Mouse (Mus musculus): ENCODE data around the gene Abhd5. TPM values are rescaled to one million over a fixed set of nuclear protein-coding genes. Genes with fewer than 3 reads are reported as not detected.

Gene Abhd5
- polyA plus RNA-seq, 1 experiment from 2014 or later = 29.5 TPM

DNA sequence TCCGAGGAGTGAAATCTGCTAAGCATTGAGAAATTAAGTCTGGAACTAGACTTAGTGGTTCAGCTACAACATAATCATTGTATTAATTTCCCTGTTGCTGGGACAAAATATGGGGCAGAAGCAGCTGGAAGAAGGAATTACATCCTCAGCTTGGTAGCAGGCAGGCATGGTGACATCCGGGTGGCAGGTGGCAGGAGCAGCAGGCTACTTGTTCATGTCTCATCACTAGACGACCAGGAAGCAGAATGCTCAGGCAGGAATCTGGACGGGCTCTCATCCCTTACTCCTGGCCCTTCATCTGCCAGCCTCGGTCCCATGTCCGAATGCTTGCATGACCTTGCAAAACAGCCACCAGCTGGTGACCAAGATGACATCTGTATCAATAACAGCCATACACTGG is 30.6 kb downstream of the Abhd5 start:
- ATAC-seq (ENCODE audit: low FRiP score, low read depth) = no peak
- Histone ChIP-seq H3K4me2 (replicated peaks) (no peak overlapping the region), H3K27me3 (no peaks in the 10 kb centered on the region), H3K9me3 (no peaks in the 10 kb centered on the region), H3K4me1 (no peaks in the 10 kb centered on the region), H3K4me3 (no peak overlapping the region), H3K9ac (no peak overlapping the region), H3K27ac (no peak overlapping the region), H3K36me3 (peaks cover 28% of the 10 kb centered on the region)
- WGBS = 82% methylated on average over 6 of the region's 6 CpGs

GRCm38 (mm10) chr9:122386015-122386414 is 34.6 kb downstream of the Abhd5 start:
- Histone ChIP-seq H3K27me3 (no peaks in the 10 kb centered on the region), H3K9ac (no peak overlapping the region), H3K4me2 (replicated peaks) (no peak overlapping the region), H3K4me3 (no peak overlapping the region), H3K4me1 (no peaks in the 10 kb centered on the region), H3K9me3 (no peaks in the 10 kb centered on the region), H3K27ac (no peak overlapping the region), H3K36me3 (peaks cover 15% of the 10 kb centered on the region; the same call in 1 of the 2 replicates)
- no peak for ATAC-seq (ENCODE audit: low FRiP score, low read depth)
- 73% methylated on average over 3 of the region's 3 CpGs for WGBS

DNA sequence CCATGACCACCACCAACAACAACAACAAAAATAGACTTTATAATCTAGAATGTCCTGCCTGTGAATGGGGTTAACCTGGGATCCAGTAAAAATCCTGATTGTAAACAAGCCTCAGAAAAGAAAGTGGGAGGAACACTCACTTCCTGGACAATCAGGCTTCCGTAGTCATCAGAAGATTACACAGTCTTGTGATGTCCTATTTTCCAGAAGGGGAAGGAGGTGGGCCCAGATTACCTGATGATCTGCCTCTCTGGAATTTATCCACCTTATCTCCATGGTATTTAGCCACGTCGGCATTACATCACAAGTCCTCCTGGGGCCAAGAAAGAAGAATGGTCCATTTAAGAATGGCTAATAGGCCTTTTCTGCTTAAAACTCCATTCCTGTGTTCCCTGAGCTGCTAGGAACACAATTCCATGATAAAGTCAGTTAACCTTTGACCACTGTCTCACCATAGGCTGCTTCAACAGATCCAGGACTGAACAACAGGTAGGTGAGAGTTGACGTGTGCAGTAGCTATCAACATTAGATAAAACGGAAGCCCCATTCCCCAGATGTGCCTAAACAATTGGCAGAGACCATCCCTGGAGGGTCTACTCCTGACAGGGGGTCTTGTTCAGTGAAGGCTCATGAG is 38.0 kb downstream of the Abhd5 start:
- no peak for ATAC-seq (ENCODE audit: low FRiP score, low read depth)
- Histone ChIP-seq H3K4me2 (replicated peaks) (no peak overlapping the region), H3K27ac (no peak overlapping the region), H3K9me3 (0 out of 2 replicates have a peak, but pooled peaks cover 3% of the 10 kb centered on the region), H3K4me3 (no peak overlapping the region), H3K27me3 (no peaks in the 10 kb centered on the region), H3K4me1 (no peaks in the 10 kb centered on the region), H3K9ac (no peak overlapping the region), H3K36me3 (no peaks in the 10 kb centered on the region)
- WGBS = 85% methylated on average over 5 of the region's 5 CpGs

DNA sequence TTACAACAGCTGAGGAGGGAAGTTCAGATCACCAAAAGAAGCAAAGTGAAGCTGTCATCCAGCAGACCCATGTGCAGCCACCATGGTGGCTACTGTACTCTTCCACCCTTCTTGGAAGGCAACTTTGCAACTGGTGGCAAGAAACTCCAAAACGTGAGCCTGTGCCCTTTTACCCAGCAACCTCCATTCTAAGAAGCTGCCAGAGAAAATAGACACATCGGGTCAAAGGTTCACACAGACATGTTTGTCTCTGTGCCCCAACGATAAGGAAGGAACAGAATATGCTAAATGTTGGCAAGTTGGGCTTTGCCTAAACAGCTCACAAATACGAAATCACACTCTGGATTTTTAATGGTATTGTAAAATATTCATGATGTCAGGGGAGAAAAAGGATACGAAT is 44.4 kb downstream of the Abhd5 start:
- H3K36me3 ChIP-seq = no peaks in the 10 kb centered on the region
- H3K4me2 ChIP-seq (replicated peaks) = no peak overlapping the region
- 0 out of 2 replicates have a peak, but pooled peaks cover 3% of the 10 kb centered on the region for H3K4me1 ChIP-seq
- H3K27ac ChIP-seq = no peak overlapping the region
- H3K9me3 ChIP-seq = 0 out of 2 replicates have a peak, but pooled peaks cover 3% of the 10 kb centered on the region
- no peaks in the 10 kb centered on the region for H3K27me3 ChIP-seq
- ATAC-seq (ENCODE audit: low FRiP score, low read depth) = no peak
- H3K4me3 ChIP-seq = no peak overlapping the region
- no peak overlapping the region for H3K9ac ChIP-seq
- 74% methylated on average over 5 of the region's 5 CpGs for WGBS

DNA sequence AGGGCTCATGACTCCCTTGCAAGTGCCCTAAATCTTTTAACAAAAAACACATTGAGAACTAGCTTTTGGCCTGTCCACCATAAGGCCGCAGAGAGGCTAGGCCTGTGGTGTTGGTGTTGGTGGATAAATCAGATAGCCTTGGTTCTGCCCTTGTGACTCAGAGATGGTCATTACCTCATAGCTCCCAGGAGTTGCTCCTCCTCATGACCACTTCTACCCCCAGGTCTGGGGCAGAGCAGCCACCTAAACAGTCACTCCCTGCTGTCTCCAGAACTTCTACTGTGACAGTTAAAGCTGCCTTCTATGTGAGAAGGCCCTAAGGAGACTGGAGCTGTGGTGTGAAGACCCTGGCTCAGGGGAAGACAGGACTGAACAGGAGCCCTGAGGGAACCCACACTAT is 45.7 kb downstream of the Abhd5 start:
- Histone ChIP-seq H3K4me2 (replicated peaks) (no peak overlapping the region), H3K27ac (no peak overlapping the region), H3K36me3 (no peaks in the 10 kb centered on the region), H3K27me3 (no peaks in the 10 kb centered on the region), H3K9ac (no peak overlapping the region), H3K9me3 (0 out of 2 replicates have a peak, but pooled peaks cover 3% of the 10 kb centered on the region), H3K4me3 (no peak overlapping the region), H3K4me1 (0 out of 2 replicates have a peak, but pooled peaks cover 3% of the 10 kb centered on the region)
- 87% methylated on average over 1 of the region's 1 CpGs for WGBS
- no peak for ATAC-seq (ENCODE audit: low FRiP score, low read depth)

GRCm38 (mm10) chr9:122398746-122399145 is 47.3 kb downstream of the Abhd5 start:
- WGBS = 16% methylated on average over 7 of the region's 7 CpGs
- Histone ChIP-seq H3K9ac (no peak overlapping the region), H3K36me3 (no peaks in the 10 kb centered on the region), H3K4me1 (0 out of 2 replicates have a peak, but pooled peaks cover 3% of the 10 kb centered on the region), H3K27me3 (no peaks in the 10 kb centered on the region), H3K27ac (no peak overlapping the region), H3K4me2 (replicated peaks) (no peak overlapping the region), H3K4me3 (no peak overlapping the region), H3K9me3 (0 out of 2 replicates have a peak, but pooled peaks cover 3% of the 10 kb centered on the region)
- no peak for ATAC-seq (ENCODE audit: low FRiP score, low read depth)

DNA sequence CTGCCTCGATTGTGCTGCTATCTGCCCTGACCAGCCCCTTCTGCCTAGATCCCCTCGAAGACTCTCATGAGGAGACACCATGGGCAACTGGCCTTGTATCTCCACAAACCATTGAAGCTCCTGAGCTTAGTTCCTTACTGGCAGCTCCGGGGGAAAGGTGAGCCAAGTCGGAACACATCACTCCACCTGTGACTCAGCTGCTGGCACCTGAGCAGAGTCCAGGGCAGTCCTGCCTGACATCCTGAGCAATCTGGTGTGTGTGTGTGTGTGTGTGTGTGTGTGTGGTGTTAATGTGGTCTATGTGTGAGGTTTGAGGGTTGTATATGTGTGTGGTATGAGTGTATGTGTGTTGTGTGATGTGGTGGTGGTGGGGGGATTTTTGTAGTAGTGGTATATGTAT is 49.8 kb downstream of the Abhd5 start:
- H3K4me1 ChIP-seq = 0 out of 2 replicates have a peak, but pooled peaks cover 3% of the 10 kb centered on the region
- no peak overlapping the region for H3K4me3 ChIP-seq
- no peaks in the 10 kb centered on the region for H3K9me3 ChIP-seq
- H3K27me3 ChIP-seq = no peaks in the 10 kb centered on the region
- no peak for ATAC-seq (ENCODE audit: low FRiP score, low read depth)
- no peak overlapping the region for H3K4me2 ChIP-seq (replicated peaks)
- WGBS = 88% methylated on average over 4 of the region's 4 CpGs
- H3K36me3 ChIP-seq = no peaks in the 10 kb centered on the region
- H3K27ac ChIP-seq = no peak overlapping the region
- no peak overlapping the region for H3K9ac ChIP-seq

GRCm38 (mm10) chr9:122410437-122411175 is 59.2 kb downstream of the Abhd5 start:
- H3K4me1 ChIP-seq = no peaks in the 10 kb centered on the region
- no peaks in the 10 kb centered on the region for H3K36me3 ChIP-seq
- no peaks in the 10 kb centered on the region for H3K9me3 ChIP-seq
- no peak overlapping the region for H3K4me2 ChIP-seq (replicated peaks)
- WGBS = 86% methylated on average over 16 of the region's 16 CpGs
- no peak for ATAC-seq (ENCODE audit: low FRiP score, low read depth)
- H3K4me3 ChIP-seq = no peak overlapping the region
- no peak overlapping the region for H3K27ac ChIP-seq
- H3K9ac ChIP-seq = no peak overlapping the region
- H3K27me3 ChIP-seq = no peaks in the 10 kb centered on the region

DNA sequence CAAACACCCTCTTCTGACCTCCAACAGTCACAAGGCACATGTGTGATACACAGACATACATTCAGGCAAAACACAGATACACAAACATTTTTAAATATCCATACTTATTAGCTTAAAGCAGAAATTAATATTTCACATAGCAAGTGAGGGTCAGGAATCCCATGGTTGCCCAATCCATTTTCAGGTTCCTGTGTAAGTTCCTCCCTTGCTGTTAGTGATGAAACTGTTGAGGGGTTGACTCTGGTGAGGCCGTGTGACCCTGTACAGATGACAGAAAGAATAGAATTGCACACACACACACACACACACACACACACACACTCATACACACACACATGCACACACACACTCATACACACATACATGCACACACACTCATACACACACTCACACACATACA is 63.2 kb downstream of the Abhd5 start:
- 79% methylated on average over 1 of the region's 1 CpGs for WGBS
- H3K36me3 ChIP-seq = no peaks in the 10 kb centered on the region

DNA sequence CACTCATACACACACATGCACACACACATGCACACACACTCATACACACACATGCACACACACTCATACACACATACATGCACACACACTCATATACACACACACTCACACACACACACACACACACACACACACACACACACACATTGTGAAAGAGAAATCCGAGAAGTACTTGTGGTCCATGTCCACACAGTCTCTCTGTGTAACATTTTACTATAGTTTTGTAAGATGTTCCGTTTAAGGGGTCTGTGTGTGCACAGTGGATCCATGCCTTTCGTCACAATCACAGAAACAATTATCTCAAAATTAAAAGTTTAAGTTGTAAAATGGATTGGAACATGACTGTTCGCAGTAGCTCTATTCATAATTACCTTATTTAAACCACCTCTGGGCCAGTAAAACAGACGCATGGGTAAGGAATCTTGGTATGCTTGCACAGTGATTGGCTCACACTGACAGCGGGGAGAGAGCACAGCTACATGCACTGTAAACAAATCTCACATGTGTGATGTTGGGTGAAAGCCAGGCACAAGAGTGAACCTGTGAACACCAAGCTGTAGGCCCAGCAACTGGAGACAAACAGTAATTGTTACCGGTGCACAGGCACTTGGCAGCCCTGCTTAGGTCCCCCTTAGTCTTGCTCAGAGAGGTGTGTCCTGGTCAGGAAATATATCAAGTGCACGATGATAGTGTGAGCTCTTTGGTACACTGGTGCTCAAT is 63.8 kb downstream of the Abhd5 start:
- Histone ChIP-seq H3K4me1 (no peaks in the 10 kb centered on the region), H3K4me2 (replicated peaks) (no peak overlapping the region), H3K36me3 (no peaks in the 10 kb centered on the region), H3K4me3 (no peak overlapping the region), H3K27me3 (peaks cover 9% of the 10 kb centered on the region), H3K9me3 (no peaks in the 10 kb centered on the region), H3K27ac (no peak overlapping the region), H3K9ac (no peak overlapping the region)
- WGBS = 62% methylated on average over 8 of the region's 8 CpGs
- ATAC-seq (ENCODE audit: low FRiP score, low read depth) = no peak

More for the DNA sequence above, 63.2 kb downstream of the Abhd5 start:
- ATAC-seq (ENCODE audit: low FRiP score, low read depth) = no peak
- Histone ChIP-seq H3K27ac (no peak overlapping the region), H3K9ac (no peak overlapping the region), H3K4me1 (no peaks in the 10 kb centered on the region), H3K4me3 (no peak overlapping the region), H3K4me2 (replicated peaks) (no peak overlapping the region), H3K27me3 (0 out of 2 replicates have a peak, but pooled peaks cover 4% of the 10 kb centered on the region), H3K9me3 (no peaks in the 10 kb centered on the region)

DNA sequence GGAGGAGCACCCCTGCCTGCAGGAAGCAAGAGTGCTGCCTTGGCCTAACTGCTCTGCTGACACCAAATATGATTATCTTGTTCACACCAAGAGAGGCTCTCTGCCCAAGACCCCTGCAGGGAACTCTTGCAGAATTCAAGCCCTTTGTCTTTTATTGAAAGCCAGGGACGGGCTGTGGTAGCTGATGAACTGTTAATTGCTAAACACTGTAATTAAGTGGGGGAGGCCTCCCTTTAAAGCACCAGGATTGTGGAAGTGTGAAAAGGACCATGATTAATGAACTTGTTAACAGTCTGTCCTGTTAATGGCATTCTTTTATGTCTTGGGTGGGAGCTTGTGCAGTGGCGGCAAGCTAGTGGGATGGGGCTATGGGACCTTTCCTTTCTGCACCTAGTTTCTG is 65.2 kb downstream of the Abhd5 start:
- WGBS = 26% methylated on average over 2 of the region's 2 CpGs
- no peaks in the 10 kb centered on the region for H3K4me1 ChIP-seq
- H3K27ac ChIP-seq = no peak overlapping the region
- H3K9me3 ChIP-seq = no peaks in the 10 kb centered on the region
- H3K4me3 ChIP-seq = no peak overlapping the region
- no peak overlapping the region for H3K4me2 ChIP-seq (replicated peaks)
- H3K36me3 ChIP-seq = no peaks in the 10 kb centered on the region
- peaks cover 17% of the 10 kb centered on the region for H3K27me3 ChIP-seq
- ATAC-seq (ENCODE audit: low FRiP score, low read depth) = no peak
- H3K9ac ChIP-seq = no peak overlapping the region

DNA sequence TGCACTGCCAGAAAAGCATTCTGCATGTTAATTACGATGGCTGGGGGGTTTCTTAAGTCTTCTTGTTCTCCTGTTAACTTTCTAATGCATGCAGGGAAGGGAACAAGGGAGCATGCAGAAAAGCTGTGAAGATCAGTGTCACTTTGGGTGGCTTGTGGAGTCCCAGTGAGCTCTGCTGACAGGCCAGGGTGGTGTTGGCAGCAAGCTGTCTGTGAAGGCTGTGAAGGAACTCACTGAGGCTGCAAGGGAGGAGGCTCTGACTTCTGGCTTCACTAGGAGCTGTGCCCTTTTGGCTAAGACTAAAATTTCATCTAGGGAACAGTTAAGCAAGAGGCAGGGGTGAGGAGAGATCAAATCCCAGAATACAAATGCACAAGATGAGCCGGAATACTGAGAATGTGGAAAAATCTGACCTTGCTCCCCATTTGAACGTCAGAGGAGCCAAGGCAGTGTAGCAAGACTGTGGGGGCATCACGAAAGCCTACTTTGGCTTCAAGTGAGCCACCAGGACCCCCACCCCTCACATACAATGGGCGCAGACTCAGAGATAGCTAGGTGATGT is 68.9 kb downstream of the Abhd5 start:
- H3K27ac ChIP-seq = no peak overlapping the region
- H3K9ac ChIP-seq = no peak overlapping the region
- H3K4me2 ChIP-seq (replicated peaks) = no peak overlapping the region
- no peaks in the 10 kb centered on the region for H3K9me3 ChIP-seq
- no peaks in the 10 kb centered on the region; the same call in 1 of the 2 replicates for H3K4me1 ChIP-seq
- no peaks in the 10 kb centered on the region for H3K36me3 ChIP-seq
- no peak overlapping the region for H3K4me3 ChIP-seq
- 70% methylated on average over 5 of the region's 5 CpGs for WGBS
- peaks cover 32% of the 10 kb centered on the region for H3K27me3 ChIP-seq
- ATAC-seq (ENCODE audit: low FRiP score, low read depth) = no peak
